Mouse (Mus musculus) stomach, embryonic 15.5 days (tissue): Measurements from ENCODE around the gene Gm10188. TPM values are rescaled to one million over a fixed set of nuclear protein-coding genes. Genes with fewer than 3 reads are reported as not detected.
A peak's percentile ranks its signal among the peaks of the same experiment; 100 is the strongest.

Experiments used
- ATAC-seq: fragments of 200-750 bp; cut with Nextera tagmentation; 2 replicates; pipeline ENCODE4 v1.8.0; 2017; ENCODE audit warnings: low read depth, moderate number of reproducible peaks, moderate TSS enrichment; ENCODE audit not compliant: insufficient read depth, low FRiP score
- H3K27ac ChIP-seq: fragments of 300-500 bp; sonication (generic); 2 replicates; pipeline ENCODE4 v1.5.1; 2015; ENCODE audit warnings: mild to moderate bottlenecking, inconsistent platforms
- H3K27me3 ChIP-seq: fragments of 300-500 bp; sonication (generic); replicated peaks from 2 replicates; pipeline ENCODE4 v1.6.1; 2015; ENCODE audit warnings: inconsistent platforms
- H3K36me3 ChIP-seq: fragments of 300-500 bp; sonication (generic); 2 replicates; pipeline ENCODE4 v1.6.1; 2015; ENCODE audit warnings: inconsistent platforms
- H3K4me1 ChIP-seq: fragments of 300-500 bp; sonication (generic); 2 replicates; pipeline ENCODE4 v1.6.1; 2015; ENCODE audit warnings: inconsistent platforms
- H3K4me2 ChIP-seq: fragments of 300-500 bp; sonication (generic); 2 replicates; pipeline ENCODE4 v1.6.1; 2015; ENCODE audit warnings: mild to moderate bottlenecking, inconsistent platforms
- H3K4me3 ChIP-seq: fragments of 300-500 bp; sonication (generic); replicated peaks from 2 replicates; pipeline ENCODE4 v1.5.1; 2015; ENCODE audit warnings: inconsistent platforms
- H3K9ac ChIP-seq: fragments of 300-500 bp; sonication (generic); 2 replicates; pipeline ENCODE4 v1.6.1; 2015; ENCODE audit warnings: inconsistent platforms
- H3K9me3 ChIP-seq: fragments of 300-500 bp; sonication (generic); 2 replicates; pipeline ENCODE4 v1.6.1; 2016; ENCODE audit warnings: inconsistent platforms
- WGBS: fragments of 180-500 bp; shearing (Covaris S2); methylation state at CpG from one replicate; pipeline ENCODE4 v1.1.7; 2015; 5-methylcytosine and 5-hydroxymethylcytosine counted together
- polyA plus RNA-seq: library from polyadenylated mRNA; unstranded; fragments of >200 nt; fragmentation: Nextera tagmentation; extraction: Ambion mirVana; gene quantifications from 2 replicates; pipeline ENCODE4 v1.2.1, GENCODE M21; 2015

Gm10188 gene
- polyA plus RNA-seq, 1 experiment from 2014 or later: not detected

- 14% methylated on average over 11 of the region's 11 CpGs for WGBS
- H3K9me3 ChIP-seq: no peaks in the 10 kb centered on the region
- H3K27ac ChIP-seq: peak overlapping the region; percentile 51; the same call in 1 of the 2 replicates
- no peaks in the 10 kb centered on the region for H3K36me3 ChIP-seq
- H3K27me3 ChIP-seq: peaks cover 20% of the 10 kb centered on the region; the same call in 1 of the 2 replicates
- no peak overlapping the region for H3K4me3 ChIP-seq
- peaks cover 5% of the 10 kb centered on the region; the same call in 1 of the 2 replicates for H3K4me1 ChIP-seq
- peak; percentile 79 for ATAC-seq
- H3K4me2 ChIP-seq: peak overlapping the region; percentile 8
- no peak overlapping the region for H3K9ac ChIP-seq
These were observed 28.7 kb downstream of the Gm10188 start for GRCm38 (mm10) chr1:132200562-132201510.

DNA sequence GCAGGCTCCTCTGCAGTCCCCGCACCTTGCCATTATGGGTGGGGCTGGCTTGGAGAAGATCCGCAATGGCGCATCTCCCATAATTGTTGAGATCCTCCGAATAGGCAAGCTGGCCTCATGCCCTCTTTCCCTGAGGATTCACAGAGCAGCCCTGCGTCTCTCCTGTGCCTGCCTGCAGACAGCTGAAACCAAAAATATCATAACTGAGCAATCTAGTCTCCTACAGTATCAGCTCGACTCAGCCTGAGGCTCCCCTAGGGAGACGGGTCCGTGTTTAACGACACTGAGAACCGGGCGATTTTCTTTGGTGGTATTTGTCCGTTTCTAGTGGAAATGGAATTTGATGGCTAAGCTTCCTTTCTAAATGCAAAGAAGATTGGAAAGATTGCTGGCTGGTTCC, 29.6 kb downstream of the Gm10188 start:
- Histone ChIP-seq H3K9ac (no peak overlapping the region), H3K4me2 (peak overlapping the region; percentile 8), H3K27ac (peak overlapping the region; percentile 31; the same call in 1 of the 2 replicates), H3K27me3 (peaks cover 20% of the 10 kb centered on the region; the same call in 1 of the 2 replicates), H3K4me3 (no peak overlapping the region), H3K36me3 (no peaks in the 10 kb centered on the region), H3K9me3 (no peaks in the 10 kb centered on the region), H3K4me1 (peaks cover 11% of the 10 kb centered on the region; the same call in 1 of the 2 replicates)
- WGBS: 25% methylated on average over 12 of the region's 12 CpGs
- ATAC-seq: no peak

DNA sequence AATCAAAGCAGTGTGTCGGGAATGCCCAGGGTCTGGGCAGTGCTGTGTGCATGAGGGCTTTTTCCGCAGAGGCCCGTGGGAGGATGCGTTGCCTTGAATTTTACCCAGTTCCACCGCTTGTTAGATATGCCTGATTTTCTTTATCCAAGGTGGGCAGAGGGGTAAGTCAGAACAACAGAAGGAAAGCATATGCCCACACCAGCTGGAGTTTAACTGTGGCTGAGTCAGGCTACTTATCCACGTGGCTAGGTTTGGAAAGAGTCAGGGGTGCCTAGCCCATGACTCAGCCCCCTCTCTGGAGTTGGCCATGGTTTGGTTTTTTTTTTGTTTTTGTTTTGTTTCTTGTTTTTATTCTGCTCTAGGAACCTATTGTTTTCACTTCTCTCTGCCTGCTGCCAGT, 30.3 kb downstream of the Gm10188 start:
- Histone ChIP-seq H3K36me3 (no peaks in the 10 kb centered on the region), H3K4me1 (peaks cover 11% of the 10 kb centered on the region; the same call in 1 of the 2 replicates), H3K4me3 (no peak overlapping the region), H3K9me3 (no peaks in the 10 kb centered on the region), H3K9ac (no peak overlapping the region), H3K27me3 (peaks cover 20% of the 10 kb centered on the region; the same call in 1 of the 2 replicates), H3K27ac (no peak overlapping the region), H3K4me2 (no peak overlapping the region)
- 81% methylated on average over 6 of the region's 6 CpGs for WGBS
- ATAC-seq: no peak

- ATAC-seq: no peak
- peaks cover 11% of the 10 kb centered on the region; the same call in 1 of the 2 replicates for H3K4me1 ChIP-seq
- 87% methylated on average over 16 of the region's 16 CpGs for WGBS
These were observed 31.0 kb downstream of the Gm10188 start for GRCm38 (mm10) chr1:132198401-132199071.

GRCm38 (mm10) chr1:132197666-132198065, 31.9 kb downstream of the Gm10188 start:
- H3K27ac ChIP-seq: no peak overlapping the region
- H3K9ac ChIP-seq: no peak overlapping the region
- H3K9me3 ChIP-seq: no peaks in the 10 kb centered on the region
- no peak overlapping the region for H3K4me2 ChIP-seq
- no peak overlapping the region for H3K4me3 ChIP-seq
- no peak for ATAC-seq
- peaks cover 11% of the 10 kb centered on the region; the same call in 1 of the 2 replicates for H3K4me1 ChIP-seq
- no peaks in the 10 kb centered on the region for H3K36me3 ChIP-seq
- peaks cover 33% of the 10 kb centered on the region for H3K27me3 ChIP-seq
- 27% methylated on average over 9 of the region's 9 CpGs for WGBS

More at GRCm38 (mm10) chr1:132198401-132199071, 31.0 kb downstream of the Gm10188 start:
- H3K36me3 ChIP-seq: no peaks in the 10 kb centered on the region
- peaks cover 25% of the 10 kb centered on the region; the same call in 1 of the 2 replicates for H3K27me3 ChIP-seq
- H3K27ac ChIP-seq: no peak overlapping the region
- H3K9ac ChIP-seq: no peak overlapping the region
- no peaks in the 10 kb centered on the region for H3K9me3 ChIP-seq
- H3K4me2 ChIP-seq: no peak overlapping the region
- no peak overlapping the region for H3K4me3 ChIP-seq

DNA sequence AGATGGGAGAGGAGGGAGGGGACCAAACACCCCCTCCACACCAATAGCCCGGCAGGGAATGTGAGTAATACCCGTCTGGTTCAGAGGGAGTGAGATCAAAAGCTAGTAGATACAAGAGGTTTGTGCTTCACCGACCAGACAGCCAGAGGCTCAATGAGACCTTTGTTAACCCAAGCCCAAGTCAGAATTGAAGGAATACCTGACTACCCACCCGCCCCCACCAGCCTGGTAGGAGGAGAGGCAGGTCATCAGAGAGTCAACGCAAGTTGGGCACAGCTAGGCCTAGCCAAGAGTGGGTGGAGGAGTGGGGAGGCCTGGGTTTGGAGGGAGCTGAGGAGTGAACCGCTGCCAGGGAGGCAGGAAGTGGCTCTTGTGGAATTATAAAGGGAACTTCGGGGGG, 33.2 kb downstream of the Gm10188 start:
- ATAC-seq: no peak
- no peak overlapping the region for H3K9ac ChIP-seq
- no peaks in the 10 kb centered on the region for H3K9me3 ChIP-seq
- H3K27ac ChIP-seq: no peak overlapping the region
- H3K4me2 ChIP-seq: no peak overlapping the region
- H3K4me3 ChIP-seq: no peak overlapping the region
- no peaks in the 10 kb centered on the region for H3K36me3 ChIP-seq
- H3K4me1 ChIP-seq: peaks cover 15% of the 10 kb centered on the region
- 38% methylated on average over 7 of the region's 7 CpGs for WGBS
- peaks cover 46% of the 10 kb centered on the region for H3K27me3 ChIP-seq

- Histone ChIP-seq H3K27ac (no peak overlapping the region), H3K4me2 (no peak overlapping the region), H3K27me3 (peaks cover 52% of the 10 kb centered on the region), H3K4me1 (peaks cover 22% of the 10 kb centered on the region), H3K4me3 (no peak overlapping the region), H3K9me3 (no peaks in the 10 kb centered on the region), H3K9ac (no peak overlapping the region), H3K36me3 (no peaks in the 10 kb centered on the region)
- 50% methylated on average over 5 of the region's 5 CpGs for WGBS
- ATAC-seq: no peak
These were observed 33.9 kb downstream of the Gm10188 start for GRCm38 (mm10) chr1:132195681-132196080.

- no peak for ATAC-seq
- Histone ChIP-seq H3K4me2 (no peak overlapping the region), H3K4me1 (peaks cover 24% of the 10 kb centered on the region), H3K9me3 (no peaks in the 10 kb centered on the region), H3K27ac (no peak overlapping the region), H3K27me3 (peaks cover 58% of the 10 kb centered on the region), H3K9ac (no peak overlapping the region), H3K4me3 (no peak overlapping the region), H3K36me3 (no peaks in the 10 kb centered on the region)
- WGBS: 48% methylated on average over 9 of the region's 9 CpGs
These were observed 34.5 kb downstream of the Gm10188 start for GRCm38 (mm10) chr1:132195100-132195499.

- ATAC-seq: no peak
These were observed 34.9 kb downstream of the Gm10188 start for GRCm38 (mm10) chr1:132194624-132195023.

GRCm38 (mm10) chr1:132193806-132194205, 35.8 kb downstream of the Gm10188 start:
- H3K27ac ChIP-seq: no peak overlapping the region
- no peak overlapping the region for H3K9ac ChIP-seq
- H3K36me3 ChIP-seq: no peaks in the 10 kb centered on the region
- 71% methylated on average over 3 of the region's 3 CpGs for WGBS
- H3K4me2 ChIP-seq: no peak overlapping the region
- H3K4me3 ChIP-seq: no peak overlapping the region
- H3K4me1 ChIP-seq: peaks cover 25% of the 10 kb centered on the region
- no peak for ATAC-seq
- no peaks in the 10 kb centered on the region for H3K9me3 ChIP-seq
- H3K27me3 ChIP-seq: peaks cover 63% of the 10 kb centered on the region

More at GRCm38 (mm10) chr1:132194624-132195023, 34.9 kb downstream of the Gm10188 start:
- no peak overlapping the region for H3K4me2 ChIP-seq
- peaks cover 25% of the 10 kb centered on the region for H3K4me1 ChIP-seq
- H3K36me3 ChIP-seq: no peaks in the 10 kb centered on the region
- H3K27ac ChIP-seq: no peak overlapping the region
- WGBS: 47% methylated on average over 3 of the region's 3 CpGs
- peaks cover 58% of the 10 kb centered on the region for H3K27me3 ChIP-seq
- H3K4me3 ChIP-seq: no peak overlapping the region
- no peak overlapping the region for H3K9ac ChIP-seq
- no peaks in the 10 kb centered on the region for H3K9me3 ChIP-seq

- Histone ChIP-seq H3K4me1 (peaks cover 25% of the 10 kb centered on the region), H3K9ac (no peak overlapping the region), H3K4me3 (peak overlapping the region; percentile 51; the same call in 1 of the 2 replicates), H3K9me3 (no peaks in the 10 kb centered on the region), H3K4me2 (peak overlapping the region; percentile 94), H3K27me3 (peaks cover 63% of the 10 kb centered on the region), H3K27ac (no peak overlapping the region), H3K36me3 (no peaks in the 10 kb centered on the region)
- ATAC-seq: no peak
- 10% methylated on average over 16 of the region's 16 CpGs for WGBS
These were observed 37.5 kb downstream of the Gm10188 start for GRCm38 (mm10) chr1:132191786-132192680.
